Mouse (Mus musculus) ES-CJ7 (cell line): Measurements from ENCODE around the gene Mrgprd.

ENCODE experiments used
- DNase-seq: peaks from one replicate; pipeline ENCODE4 v3.0.0; 2011; ENCODE audit warnings: low read depth, low spot score

The Mrgprd gene

DNA sequence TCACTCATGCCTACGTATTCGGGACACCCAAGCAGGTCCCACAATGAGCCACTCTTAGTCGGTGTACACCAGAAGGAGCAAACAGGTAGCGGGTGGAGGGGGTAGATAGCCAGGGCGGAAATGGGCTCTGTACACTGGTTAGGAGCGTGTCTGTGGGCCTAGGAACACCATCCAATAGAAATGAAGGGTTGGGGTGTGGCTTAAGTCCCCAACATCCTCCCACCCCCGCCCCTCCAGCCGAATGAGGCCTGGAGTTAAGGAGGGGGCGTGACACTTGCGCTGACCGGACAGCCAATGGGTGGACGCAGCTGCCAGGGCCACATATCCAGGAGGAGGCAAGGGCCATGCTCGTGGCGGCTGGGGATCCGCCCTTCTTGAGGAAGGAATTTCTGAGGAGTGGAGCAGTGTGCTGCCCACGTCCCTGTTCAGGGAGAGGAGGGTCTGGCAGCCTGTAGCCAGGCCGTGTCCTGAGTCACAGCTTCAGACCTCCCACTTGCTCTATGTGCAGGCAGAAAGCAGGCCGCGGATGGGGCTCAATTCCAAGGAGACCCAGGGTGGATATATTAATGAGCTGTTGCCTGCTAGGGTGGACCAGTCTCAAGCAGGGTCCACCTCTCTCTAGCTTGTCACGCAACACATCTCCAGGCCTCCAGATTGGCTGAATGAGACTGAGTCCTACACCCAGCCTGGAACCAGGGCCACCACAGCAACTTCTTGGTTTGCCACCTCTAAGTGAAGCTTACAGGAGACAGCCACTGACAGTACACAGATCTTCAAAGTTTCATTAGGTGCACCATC lies 11.9 kb upstream of the Mrgprd start:
- DNase-seq: peak; percentile 90

DNA sequence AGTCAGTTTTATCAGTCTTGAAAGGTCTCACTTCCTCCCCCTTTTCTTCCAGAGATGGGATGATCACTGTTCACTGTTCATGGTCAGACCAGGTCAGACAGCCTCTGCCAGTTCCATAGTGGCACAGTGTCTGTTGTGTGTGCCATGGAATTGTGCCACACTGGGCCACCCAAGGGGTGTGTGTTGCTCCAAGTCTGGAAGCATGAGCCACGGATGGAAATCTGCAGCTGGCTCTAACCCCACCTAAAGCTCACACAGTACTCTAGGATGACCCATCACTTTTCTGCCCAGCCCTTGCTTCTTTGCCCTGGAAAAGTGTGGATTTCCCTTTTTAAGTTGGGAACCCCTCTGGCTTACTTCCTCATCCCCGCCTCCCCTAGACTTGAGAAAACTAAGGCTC lies 10.5 kb upstream of the Mrgprd start:
- no peak for DNase-seq

DNA sequence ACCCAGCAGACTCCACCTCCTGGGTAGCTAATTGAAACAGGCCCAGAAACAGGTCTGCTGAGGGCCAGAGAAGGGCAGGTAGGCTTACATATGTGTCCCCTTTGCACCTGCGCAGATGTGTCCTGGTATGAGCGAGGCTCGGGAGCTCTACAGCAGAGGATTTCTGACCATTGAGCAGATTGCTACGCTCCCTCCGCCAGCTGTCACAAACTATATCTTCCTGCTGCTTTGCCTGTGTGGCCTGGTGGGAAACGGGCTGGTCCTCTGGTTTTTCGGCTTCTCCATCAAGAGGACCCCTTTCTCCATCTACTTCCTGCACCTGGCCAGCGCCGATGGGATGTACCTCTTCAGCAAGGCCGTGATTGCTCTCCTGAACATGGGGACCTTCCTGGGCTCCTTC lies 7.0 kb upstream of the Mrgprd start:
- DNase-seq: no peak

DNA sequence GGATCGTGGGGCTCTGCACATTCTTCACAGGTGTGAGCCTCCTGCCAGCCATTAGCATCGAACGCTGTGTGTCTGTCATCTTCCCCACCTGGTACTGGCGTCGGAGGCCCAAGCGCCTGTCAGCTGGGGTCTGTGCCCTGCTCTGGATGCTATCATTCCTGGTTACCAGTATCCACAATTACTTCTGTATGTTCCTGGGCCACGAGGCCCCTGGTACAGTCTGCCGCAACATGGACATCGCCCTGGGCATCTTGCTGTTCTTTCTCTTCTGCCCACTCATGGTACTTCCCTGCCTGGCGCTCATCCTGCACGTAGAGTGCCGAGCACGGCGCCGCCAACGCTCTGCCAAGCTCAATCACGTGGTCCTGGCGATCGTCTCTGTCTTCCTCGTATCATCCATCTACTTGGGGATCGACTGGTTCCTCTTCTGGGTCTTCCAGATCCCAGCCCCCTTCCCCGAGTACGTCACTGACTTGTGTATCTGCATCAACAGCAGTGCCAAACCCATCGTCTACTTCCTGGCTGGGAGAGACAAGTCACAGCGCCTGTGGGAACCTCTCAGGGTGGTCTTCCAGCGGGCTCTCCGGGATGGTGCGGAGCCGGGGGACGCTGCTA lies 6.5 kb upstream of the Mrgprd start:
- peak; percentile 11 for DNase-seq

DNA sequence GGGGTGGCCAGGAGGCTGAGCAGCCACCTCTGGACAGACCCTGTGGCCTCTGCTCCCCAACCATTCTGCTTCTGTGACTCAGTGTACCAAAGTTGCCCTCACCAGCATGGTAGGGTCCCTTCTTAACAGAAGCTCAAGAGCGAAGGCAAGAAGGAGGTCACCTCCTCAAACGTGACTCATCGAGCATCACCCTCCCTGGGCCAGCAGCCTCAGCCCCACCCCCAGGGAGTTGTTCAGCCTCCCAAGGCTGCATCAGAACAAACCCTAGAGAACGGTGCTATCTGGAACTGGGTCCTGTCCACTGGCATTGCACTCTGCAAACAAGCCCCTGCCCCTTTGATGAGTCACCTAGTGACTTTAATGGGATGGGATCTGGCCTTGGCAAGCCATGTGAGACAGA lies 5.8 kb upstream of the Mrgprd start:
- DNase-seq: no peak

DNA sequence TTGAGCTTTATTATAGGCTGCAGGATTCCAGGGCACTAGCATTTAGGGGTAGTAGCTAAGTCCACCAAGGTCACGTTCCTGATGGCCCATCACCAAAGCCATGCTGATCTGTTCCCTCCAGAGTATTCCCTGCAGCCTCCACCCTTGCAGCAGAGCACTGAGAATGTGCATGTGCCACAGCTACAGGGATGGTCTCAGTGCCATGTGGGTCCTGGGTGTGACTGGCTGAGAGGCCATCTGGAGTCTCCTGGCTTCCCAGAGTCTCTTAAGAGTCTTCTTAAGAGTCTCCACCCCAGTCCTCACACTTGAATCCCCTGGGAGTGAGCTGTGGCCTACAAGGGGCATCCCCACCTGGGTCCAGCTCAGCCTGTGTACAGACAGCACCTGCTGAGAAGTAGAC lies 4.8 kb upstream of the Mrgprd start:
- DNase-seq: no peak

DNA sequence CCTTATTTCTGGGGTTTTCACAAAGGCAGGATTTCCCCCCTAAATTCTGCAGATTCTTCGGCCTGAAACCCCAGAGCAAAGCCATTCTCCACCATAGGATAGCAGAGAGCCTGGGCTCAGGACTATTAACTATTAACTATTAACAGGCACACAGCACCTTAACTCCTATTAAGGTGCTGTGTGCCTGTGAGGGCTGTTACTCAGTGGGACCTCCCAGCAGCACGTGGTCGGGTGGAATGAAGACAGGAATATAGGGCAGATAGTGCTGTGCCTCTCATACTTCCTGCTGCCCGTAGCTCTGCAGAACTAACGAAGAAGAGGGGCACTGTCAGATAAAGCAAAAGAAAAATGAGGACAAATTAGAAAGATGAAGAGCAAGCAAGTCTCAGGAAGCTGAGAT lies 4.1 kb upstream of the Mrgprd start:
- no peak for DNase-seq

DNA sequence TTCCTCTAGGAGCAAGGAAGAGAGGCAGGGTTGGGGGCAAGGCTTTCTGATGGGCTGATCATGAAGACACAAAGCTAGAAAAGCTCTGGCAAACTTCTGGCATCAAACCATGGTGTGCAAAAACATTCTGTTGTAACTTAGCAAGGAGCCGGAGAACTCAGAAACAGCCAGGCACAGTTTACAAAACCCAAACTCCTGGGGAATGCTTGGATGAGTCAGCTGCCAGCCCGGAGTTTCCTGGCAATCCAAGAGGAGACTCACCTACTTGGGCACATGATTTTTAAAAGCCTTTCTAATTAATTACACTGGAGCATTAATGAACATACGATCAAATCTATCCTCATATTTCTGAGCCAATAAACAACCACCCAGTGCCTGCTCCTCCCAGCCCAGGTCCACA lies 2.5 kb upstream of the Mrgprd start:
- no peak for DNase-seq

DNA sequence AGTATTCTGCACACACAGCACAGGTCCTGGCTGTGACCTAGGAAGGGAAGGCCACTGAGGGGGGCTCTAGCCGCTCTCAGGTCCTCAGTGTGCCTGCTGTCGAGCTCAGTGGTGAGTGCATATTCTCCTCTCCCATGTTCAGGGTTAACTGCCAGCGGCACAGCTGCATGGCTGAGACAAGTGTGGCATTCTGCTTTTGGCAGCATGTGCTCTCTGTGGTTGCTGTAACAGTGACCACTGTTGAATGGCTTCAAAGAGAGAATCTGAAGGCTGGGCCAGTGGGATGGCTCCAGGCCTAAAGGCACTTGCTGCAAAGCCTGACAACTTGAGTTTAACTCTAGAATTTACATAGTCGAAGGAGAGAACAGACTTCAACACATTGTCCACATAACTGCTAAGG lies 2.9 kb downstream of the Mrgprd start:
- DNase-seq: no peak

DNA sequence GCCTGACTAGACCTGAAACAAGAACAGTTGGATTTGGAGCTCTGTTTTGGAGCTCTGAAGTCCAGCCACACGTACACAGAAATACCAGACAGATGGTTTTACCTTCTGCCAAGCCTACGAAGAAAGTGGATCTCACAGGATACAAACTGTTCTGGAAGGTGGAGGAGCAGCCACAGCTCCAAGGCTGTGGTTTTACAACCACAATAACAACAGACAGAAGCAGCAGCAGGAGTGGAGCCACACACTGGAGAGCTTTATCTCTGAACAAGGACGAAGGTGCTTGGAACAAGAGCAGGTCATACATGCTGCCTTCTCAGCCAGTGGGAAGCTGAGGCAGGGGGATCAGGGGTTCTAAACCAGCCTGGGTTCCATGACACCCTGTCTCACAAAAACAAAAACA lies 4.8 kb downstream of the Mrgprd start:
- no peak for DNase-seq

DNA sequence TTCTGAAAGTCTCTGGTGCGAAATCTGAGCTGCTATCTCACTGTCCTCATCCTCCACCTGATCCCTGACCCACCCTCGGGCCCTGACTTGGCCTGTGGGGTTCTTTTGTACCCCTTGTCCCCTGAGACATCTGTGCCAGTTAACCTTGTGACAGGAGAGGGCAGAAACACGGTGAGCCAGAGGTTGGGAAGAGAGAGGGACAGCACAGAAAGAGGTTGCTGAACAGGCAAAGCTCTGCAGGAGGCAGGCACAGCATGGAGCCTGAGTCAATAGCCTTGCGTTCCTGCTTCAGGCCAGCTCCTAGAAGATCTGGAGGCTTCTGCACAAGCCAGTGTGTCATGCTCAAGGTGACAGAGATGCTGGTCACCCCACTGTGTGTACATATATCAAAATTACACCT lies 9.0 kb downstream of the Mrgprd start:
- DNase-seq: no peak

DNA sequence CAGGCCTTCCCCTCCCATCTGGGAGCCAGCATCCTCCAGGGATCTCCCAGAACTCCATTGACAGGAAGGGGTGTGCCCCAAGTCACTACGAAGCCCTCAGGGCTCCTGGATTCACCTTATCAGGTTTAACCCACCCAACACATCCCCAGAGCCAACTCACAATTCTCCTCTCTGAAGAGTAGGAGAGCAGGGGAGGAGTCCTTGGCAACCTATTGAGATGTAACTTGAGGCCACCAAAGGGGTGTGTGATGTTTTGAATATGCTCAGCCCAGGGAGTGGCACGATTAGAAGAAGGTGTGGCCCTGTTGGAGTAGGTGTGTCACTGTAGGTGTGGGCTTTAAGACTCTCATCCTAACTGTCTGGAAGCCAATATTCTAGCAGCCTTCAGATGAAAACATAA lies 11.1 kb downstream of the Mrgprd start:
- DNase-seq: peak; percentile 91

DNA sequence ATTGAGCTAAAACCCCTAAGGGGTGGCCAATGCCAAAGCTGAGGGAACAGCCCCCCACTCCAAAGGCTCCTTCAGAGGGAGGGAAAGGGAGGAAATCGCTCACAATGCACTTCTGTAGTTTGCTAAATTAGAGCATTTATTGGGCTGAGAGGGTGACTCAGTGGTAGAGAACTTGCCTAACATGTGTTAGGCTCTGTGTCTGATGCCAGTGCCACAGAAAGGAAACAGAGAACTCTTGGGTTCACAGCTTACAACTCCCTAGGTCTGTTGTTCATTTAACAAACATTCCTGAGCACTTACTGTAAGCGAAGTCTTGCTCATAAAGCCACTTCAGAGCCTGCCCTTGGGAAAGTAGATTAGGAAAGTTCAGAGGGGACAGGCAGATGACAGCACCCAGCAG lies 15.3 kb downstream of the Mrgprd start:
- DNase-seq: no peak

DNA sequence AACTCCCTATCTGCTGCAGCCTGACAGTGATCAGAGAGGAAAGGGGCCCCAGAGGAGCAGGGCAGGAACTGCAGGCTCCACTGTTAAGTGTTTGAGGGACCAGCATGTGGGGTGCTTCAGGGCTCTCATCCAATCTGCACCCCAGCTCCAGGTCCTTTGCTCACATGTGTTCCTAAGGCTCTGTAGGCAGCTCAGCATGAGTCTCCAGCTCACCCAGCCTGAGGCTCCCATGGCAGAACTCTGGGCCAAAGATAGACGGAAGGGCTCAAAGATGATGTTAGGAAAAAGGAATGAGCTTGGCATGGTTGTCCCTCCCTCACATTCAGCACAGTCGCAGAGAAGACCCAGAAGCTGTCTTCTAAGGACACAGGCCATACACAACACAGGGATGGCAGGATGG lies 16.0 kb downstream of the Mrgprd start:
- DNase-seq: no peak

DNA sequence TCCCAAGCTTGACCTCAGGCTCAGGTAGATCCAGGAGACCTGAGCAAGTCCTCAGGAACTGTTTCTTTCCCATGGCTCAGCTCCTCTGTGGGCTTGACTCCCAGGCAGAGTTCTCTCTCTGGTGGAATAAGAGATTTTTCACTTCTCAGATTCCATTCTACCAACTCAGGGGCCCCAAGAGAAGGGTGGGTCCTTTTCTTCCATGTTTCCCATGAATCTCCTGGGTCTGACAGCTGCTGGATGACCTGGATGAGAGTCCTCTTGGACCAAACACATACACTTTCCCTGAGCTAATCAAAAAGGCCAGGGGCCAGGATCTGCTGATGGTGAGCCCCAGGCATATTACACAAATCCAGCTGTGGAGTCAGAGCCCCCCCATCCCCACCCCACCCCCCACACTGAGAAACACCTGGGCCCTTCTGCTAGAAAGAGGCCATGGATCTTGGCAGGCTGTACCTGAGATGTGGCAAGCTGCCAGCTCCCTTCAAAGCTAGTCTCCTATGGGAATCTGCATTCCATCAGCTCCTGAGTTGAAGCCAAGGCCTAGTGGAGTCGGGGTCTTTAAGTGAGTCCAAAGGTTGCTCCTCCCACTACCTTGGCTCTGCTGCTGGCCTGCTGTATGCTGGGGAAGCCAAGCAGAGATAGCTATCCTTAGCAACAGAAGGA lies 17.9 kb downstream of the Mrgprd start:
- DNase-seq: no peak

DNA sequence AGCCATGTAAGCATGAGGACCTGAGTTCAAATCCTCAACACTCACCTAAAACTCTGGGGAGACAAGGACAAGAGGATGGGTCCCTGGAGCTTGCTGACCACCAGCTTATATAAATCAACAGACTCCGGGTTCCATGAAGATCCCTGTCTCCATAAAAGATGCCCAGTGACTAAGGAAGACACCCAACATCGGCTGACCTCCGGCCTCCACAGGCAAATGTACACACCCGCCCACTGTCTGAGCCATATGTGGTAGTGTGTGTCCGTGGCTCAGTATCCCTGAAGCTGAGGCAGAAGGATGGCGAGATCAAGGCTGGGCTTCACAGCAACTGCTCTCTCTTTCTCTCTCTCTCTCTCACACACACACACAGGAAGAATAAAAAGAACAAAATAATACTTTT lies 19.3 kb downstream of the Mrgprd start:
- DNase-seq: no peak

DNA sequence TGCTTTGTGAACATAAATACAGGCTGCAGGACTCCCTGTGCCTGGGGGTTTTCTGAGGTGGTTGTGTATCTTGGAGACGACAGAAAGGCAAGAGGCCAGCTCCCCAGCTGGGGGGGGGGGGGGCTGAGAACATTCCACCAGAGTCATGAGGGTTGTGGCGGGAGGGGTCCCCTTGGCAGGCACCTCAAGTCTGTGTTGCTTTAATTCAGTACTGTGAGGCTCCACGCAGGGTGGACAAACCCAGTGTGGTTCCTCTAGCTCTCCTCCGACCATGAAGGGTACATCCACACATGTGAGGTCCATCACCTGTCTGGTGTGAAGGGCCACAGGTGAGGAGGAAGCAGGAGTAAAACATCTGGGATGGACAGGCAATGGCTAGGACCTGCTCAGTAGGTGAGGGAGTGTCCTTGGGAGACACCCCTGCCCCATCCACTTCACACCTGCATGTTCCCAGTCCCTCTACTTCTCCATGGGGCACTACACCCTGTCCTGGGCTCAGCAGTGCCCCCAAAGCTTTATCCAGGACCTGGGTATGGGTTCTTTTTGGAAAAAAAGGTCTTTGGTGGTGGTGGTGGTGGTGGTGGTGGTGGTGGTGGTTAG lies 19.9 kb downstream of the Mrgprd start:
- no peak for DNase-seq

DNA sequence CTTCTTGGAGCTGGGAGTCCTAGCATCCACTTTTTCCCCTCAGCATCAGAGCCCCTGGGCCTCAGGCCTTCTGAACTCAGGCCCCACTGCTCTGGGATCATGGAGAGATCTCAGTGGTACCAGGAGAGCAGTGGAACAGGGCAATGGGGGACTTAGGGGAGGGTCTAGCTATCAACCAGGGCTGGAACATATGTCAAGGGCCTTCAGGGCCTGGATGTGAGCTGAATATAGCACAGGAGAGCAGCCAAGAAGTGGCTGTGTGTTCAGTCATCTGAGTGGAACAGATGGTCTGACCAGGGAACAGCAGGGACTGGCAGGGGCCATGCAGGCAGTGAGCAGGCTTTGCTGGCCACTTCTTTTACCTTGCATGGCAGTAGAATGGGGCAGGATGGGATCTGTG lies 20.6 kb downstream of the Mrgprd start:
- no peak for DNase-seq

DNA sequence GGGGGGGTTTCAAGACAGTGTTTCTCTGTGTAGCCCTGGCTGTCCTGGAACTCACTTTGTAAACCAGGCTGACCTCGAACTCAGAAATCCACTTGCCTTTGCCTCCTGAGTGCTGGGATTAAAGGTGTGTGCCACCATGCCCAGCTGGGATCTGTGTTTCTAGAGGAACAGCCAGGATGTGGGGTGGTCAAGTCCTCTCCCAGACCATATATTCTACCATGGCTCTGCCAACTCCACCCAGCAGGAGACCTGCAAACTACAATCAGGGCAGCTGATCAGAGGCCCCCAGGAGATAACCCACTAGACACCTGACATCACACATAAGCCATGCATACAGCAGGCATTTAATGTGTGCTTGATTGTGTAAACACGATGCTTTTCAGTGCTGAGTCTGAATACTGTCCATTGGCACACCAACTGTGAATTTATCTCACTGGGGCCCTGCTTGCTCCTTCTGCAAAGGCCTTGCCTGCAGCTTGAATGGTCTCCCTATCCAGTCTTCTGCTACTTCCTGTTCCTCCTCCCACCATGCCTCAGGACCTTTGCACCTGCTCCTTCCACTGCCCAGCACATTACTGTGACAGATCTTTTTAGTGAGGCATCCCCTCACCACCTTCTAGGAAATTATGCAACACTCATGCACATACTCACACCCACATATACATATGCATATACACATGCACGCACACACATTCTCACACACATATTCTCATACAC lies 21.1 kb downstream of the Mrgprd start:
- DNase-seq: no peak

DNA sequence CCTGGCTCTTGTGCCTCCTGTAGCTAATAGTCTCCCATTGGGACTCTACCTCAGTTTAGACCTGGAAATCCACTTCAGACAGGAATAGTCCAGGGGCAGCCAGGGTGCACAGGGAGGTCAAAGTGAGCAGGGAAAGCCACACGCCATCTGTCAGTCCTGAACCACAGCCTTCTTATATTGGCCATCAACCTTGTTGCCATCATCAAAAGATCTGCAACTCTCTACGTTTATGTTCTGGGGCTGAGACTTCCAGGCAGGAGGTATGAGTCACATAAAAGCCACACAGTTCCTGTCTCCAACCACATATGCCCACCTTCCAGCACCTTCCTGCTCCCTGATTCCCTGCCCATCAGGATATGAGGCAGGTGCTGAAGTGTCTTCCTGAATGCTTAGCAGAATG lies 23.3 kb downstream of the Mrgprd start:
- no peak for DNase-seq

DNA sequence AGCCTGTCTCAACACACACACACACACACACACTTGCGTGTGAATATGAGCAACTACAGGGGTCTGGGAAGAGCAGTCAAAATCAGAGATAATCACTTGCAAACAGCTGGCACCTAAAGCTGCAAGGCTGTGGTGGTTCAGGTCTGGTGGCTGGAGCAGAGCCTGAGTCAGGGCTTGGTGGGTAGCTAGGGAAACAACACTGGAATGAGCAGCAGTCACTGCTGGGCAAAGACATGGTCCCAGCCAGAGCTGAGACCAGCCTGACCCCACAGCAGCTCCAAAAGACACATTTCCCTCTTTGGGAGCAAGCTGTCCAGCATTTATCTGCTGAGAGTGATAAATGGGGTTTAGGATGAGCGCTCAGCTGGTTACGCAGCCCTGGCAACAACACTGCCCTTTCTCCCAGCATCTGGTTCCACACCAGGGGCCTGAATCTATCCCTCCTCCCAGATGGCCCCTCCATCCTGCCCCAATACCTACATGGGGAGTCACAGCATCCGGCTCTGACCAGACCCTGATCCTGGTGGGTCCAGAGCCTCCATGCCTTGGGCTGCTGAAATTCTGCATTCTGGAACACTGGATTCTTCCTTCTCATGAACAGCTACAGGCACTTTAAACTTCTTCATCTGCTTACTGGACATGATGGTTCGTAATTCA lies 25.7 kb downstream of the Mrgprd start:
- no peak for DNase-seq
